In genomic region chr13:37856537-37856936, GRCm38 (mm10) we compare ENCODE assay signal across 8 mouse cellular contexts.
A peak's percentile ranks its signal among the peaks of the same experiment; 100 is the strongest.
DNase-seq lines count a peak whose midpoint lies in the region; ATAC-seq and TF ChIP-seq lines count a peak whose summit lies in the region.
"Had no signal": no experiment of that assay in that cellular context is flagged by ENCODE, and none has a peak within 500 bp of the region (broad histone marks: within the 10 kb centered on the region; RNA-seq: fewer than 3 reads in every experiment).

No protein-coding gene starts in this region.

- no peak overlapping the region for H3K9ac ChIP-seq in hindbrain, embryonic 13.5 days
- no peak overlapping the region for H3K9ac ChIP-seq in neural tube, embryonic 12.5 days
- H3K9ac ChIP-seq in liver, adult 2 months (ENCODE audit: low read depth, low read length) = peak overlapping the region; percentile 66

- H3K27me3 ChIP-seq in hindbrain, embryonic 13.5 days = peaks cover 4% of the 10 kb centered on the region
- 0 out of 2 replicates have a peak, but pooled peaks cover 4% of the 10 kb centered on the region for H3K27me3 ChIP-seq in hindbrain, embryonic 10.5 days (ENCODE audit: insufficient read depth, poor library complexity, severe bottlenecking)
- no peaks in the 10 kb centered on the region for H3K27me3 ChIP-seq in neural tube, embryonic 12.5 days (replicated peaks)
- no peaks in the 10 kb centered on the region for H3K27me3 ChIP-seq in liver, adult 2 months (ENCODE audit: control insufficient read depth, insufficient read depth, low read length)
- H3K27me3 ChIP-seq: Patski had no signal

- TF ChIP-seq POLR2A in liver, adult 2 months (IDR thresholded peaks at IDR 0.05; ENCODE audit: extremely low read depth, insufficient read depth, low read length) = no peak

- peak overlapping the region; percentile 61; the same call in 1 of the 2 replicates for H3K4me3 ChIP-seq in hindbrain, embryonic 13.5 days
- no peak overlapping the region for H3K4me3 ChIP-seq in hindbrain, embryonic 10.5 days
- H3K4me3 ChIP-seq in neural tube, embryonic 12.5 days = no peak overlapping the region
- H3K4me3 ChIP-seq in liver, adult 2 months (ENCODE audit: insufficient read depth, low read depth, low read length) = no peak overlapping the region

- no peak for ATAC-seq in hindbrain, embryonic 13.5 days (ENCODE audit: low FRiP score)
- no peak for ATAC-seq in neural tube, embryonic 12.5 days (ENCODE audit: low FRiP score, low read depth)
- ATAC-seq: Patski had no signal

- TF ChIP-seq CTCF in liver, adult 2 months (IDR thresholded peaks at IDR 0.05; ENCODE audit: low read depth, low read length) = no peak

- WGBS in hindbrain, embryonic 13.5 days = 57% methylated on average over 2 of the region's 2 CpGs
- WGBS in hindbrain, embryonic 10.5 days = 48% methylated on average over 2 of the region's 2 CpGs
- WGBS in neural tube, embryonic 12.5 days = 48% methylated on average over 2 of the region's 2 CpGs
- 31% methylated on average over 2 of the region's 2 CpGs for WGBS in liver, adult 2 months

- H3K79me2 ChIP-seq in liver, adult 2 months (ENCODE audit: control insufficient read depth, insufficient read depth, low read length) = peaks cover 30% of the 10 kb centered on the region; the same call in 1 of the 2 replicates

- no peaks in the 10 kb centered on the region for H3K36me3 ChIP-seq in hindbrain, embryonic 13.5 days
- H3K36me3 ChIP-seq in hindbrain, embryonic 10.5 days = no peaks in the 10 kb centered on the region
- H3K36me3 ChIP-seq in neural tube, embryonic 12.5 days = no peaks in the 10 kb centered on the region
- no peaks in the 10 kb centered on the region for H3K36me3 ChIP-seq in liver, adult 2 months (ENCODE audit: control insufficient read depth, insufficient read depth, low read length)

- no peaks in the 10 kb centered on the region for H3K9me3 ChIP-seq in hindbrain, embryonic 13.5 days
- H3K9me3 ChIP-seq in hindbrain, embryonic 10.5 days = no peaks in the 10 kb centered on the region
- no peaks in the 10 kb centered on the region for H3K9me3 ChIP-seq in neural tube, embryonic 12.5 days

- H3K27ac ChIP-seq in hindbrain, embryonic 13.5 days = no peak overlapping the region
- H3K27ac ChIP-seq in hindbrain, embryonic 10.5 days = no peak overlapping the region
- H3K27ac ChIP-seq in neural tube, embryonic 12.5 days = no peak overlapping the region
- H3K27ac ChIP-seq in liver, adult 2 months (replicated peaks; ENCODE audit: insufficient read depth, low read depth, low read length) = peak overlapping the region; percentile 88

- no peak for DNase-seq in hindbrain, embryonic 10.5 days (ENCODE audit: low spot score)
- DNase-seq in neural tube, embryonic 10.5 days (ENCODE audit: extremely low spot score, low spot score) = no peak
- DNase-seq in liver, adult 2 months (ENCODE audit: extremely low read depth, low read depth, low spot score) = peak; percentile 97
- no peak for DNase-seq in spleen, adult 18-20 months
- DNase-seq in B cell, adult 2 months = no peak

- H3K4me1 ChIP-seq in hindbrain, embryonic 13.5 days (replicated peaks) = peaks cover 29% of the 10 kb centered on the region
- peaks cover 58% of the 10 kb centered on the region for H3K4me1 ChIP-seq in hindbrain, embryonic 10.5 days (replicated peaks)
- peaks cover 20% of the 10 kb centered on the region for H3K4me1 ChIP-seq in neural tube, embryonic 12.5 days
- H3K4me1 ChIP-seq in liver, adult 2 months (ENCODE audit: control insufficient read depth, insufficient read depth, low read length) = peaks cover 15% of the 10 kb centered on the region

- H3K4me2 ChIP-seq in hindbrain, embryonic 13.5 days = peak overlapping the region; percentile 93; the same call in 1 of the 2 replicates
- peak overlapping the region; percentile 88; the same call in 1 of the 2 replicates for H3K4me2 ChIP-seq in neural tube, embryonic 12.5 days (replicated peaks)
